Comparison of ENCODE assay signal across 27 mouse cellular contexts in genomic region chr11:79366284-79366683, GRCm38 (mm10). TPM values are rescaled to one million over a fixed set of nuclear protein-coding genes. Genes with fewer than 3 reads are reported as not detected.
DNase-seq lines count a peak whose midpoint lies in the region; ATAC-seq lines count a peak whose summit lies in the region.
"Had no signal": no experiment of that assay in that cellular context is flagged by ENCODE, and none has a peak within 500 bp of the region (broad histone marks: within the 10 kb centered on the region; RNA-seq: fewer than 3 reads in every experiment).

No protein-coding gene starts in this region.

- H3K36me3 ChIP-seq in hindbrain, embryonic 14.5 days (replicated peaks; ENCODE audit: control insufficient read depth, insufficient read depth), result no peaks in the 10 kb centered on the region

- H3K4me1 ChIP-seq in hindbrain, embryonic 14.5 days (replicated peaks; ENCODE audit: control insufficient read depth, insufficient read depth, low read length), result peaks cover 5% of the 10 kb centered on the region; the same call in 1 of the 2 replicates

- H3K27me3 ChIP-seq in hindbrain, embryonic 14.5 days (ENCODE audit: control insufficient read depth, insufficient read depth, low read length), result no peaks in the 10 kb centered on the region
- H3K27me3 ChIP-seq: CH12.LX; heart, embryonic 12.5 days; midbrain, embryonic 12.5 days; Patski had no signal

- no peak overlapping the region for H3K4me2 ChIP-seq in hindbrain, embryonic 14.5 days (replicated peaks)
- H3K4me2 ChIP-seq: heart, embryonic 12.5 days; lung, embryonic 14.5 days; midbrain, embryonic 12.5 days had no signal

- no peak overlapping the region for H3K4me3 ChIP-seq in hindbrain, embryonic 14.5 days (replicated peaks; ENCODE audit: low read length)
- H3K4me3 ChIP-seq: forebrain, embryonic 10.5 days; heart, embryonic 12.5 days; hindbrain, embryonic 10.5 days; layer of hippocampus, adult 2 months; midbrain, embryonic 12.5 days had no signal

- H3K9me3 ChIP-seq in hindbrain, embryonic 14.5 days (ENCODE audit: control insufficient read depth, low read length), result no peaks in the 10 kb centered on the region
- H3K9me3 ChIP-seq: forebrain, embryonic 10.5 days; G1E; heart, embryonic 12.5 days; midbrain, embryonic 12.5 days had no signal

- H3K27ac ChIP-seq in hindbrain, embryonic 14.5 days, result no peak overlapping the region
- H3K27ac ChIP-seq: forebrain, embryonic 10.5 days; hindbrain, embryonic 10.5 days; layer of hippocampus, adult 2 months; midbrain, embryonic 12.5 days had no signal

- DNase-seq in embryo, embryonic 10.5 days (ENCODE audit: low spot score), result peak; percentile 10
- DNase-seq in embryo, embryonic 9.5 days (ENCODE audit: extremely low spot score), result no peak
- DNase-seq in lung, postnatal 10 days, result peak; percentile 4
- no peak for DNase-seq in lung, postnatal 14 days
- DNase-seq in induced T-regulatory cell, adult 2 months (ENCODE audit: low read depth), result peak; percentile 38
- DNase-seq in adrenal gland, adult (ENCODE audit: inconsistent age in 2 of 2, low spot score in 1 of 2), result no peak
- DNase-seq in hindbrain, embryonic 14.5 days (ENCODE audit: low spot score), result no peak
- DNase-seq: adrenal gland, postnatal 36 days; cerebellum, adult 11 months; cerebellum, adult 9-11 months; forebrain, postnatal 0 days; gastrocnemius, postnatal 25 days; heart, adult 18-20 months; heart, postnatal 10 days; kidney, adult 8-10 months; kidney, postnatal 25 days; lung, embryonic 14.5 days; right cerebral cortex, postnatal 14 days; thymus, postnatal 36 days had no signal

- 41% methylated on average over 8 of the region's 8 CpGs for WGBS in hindbrain, embryonic 14.5 days

- H3K9ac ChIP-seq in hindbrain, embryonic 14.5 days, result no peak overlapping the region
- H3K9ac ChIP-seq: forebrain, postnatal 0 days; heart, embryonic 12.5 days; lung, embryonic 14.5 days; midbrain, embryonic 12.5 days had no signal

- no peak for ATAC-seq in hindbrain, embryonic 14.5 days (ENCODE audit: low FRiP score)
- ATAC-seq: forebrain, postnatal 0 days; Patski had no signal

RNA-seq across cellular contexts. Expression of gene Nf1, which starts 26.8 kb away (rescaled TPM):
- polyA plus RNA-seq in hindbrain, embryonic 14.5 days (2014; fragmentation: Nextera tagmentation; extraction: Ambion mirVana), result 11.7 and 12.7 TPM in 2 replicates

Comparison
In these comparisons a context has a peak if more than half of its experiments do, and no peak if none do; other contexts are left out.
1. DNase-seq: peak in embryo, embryonic 10.5 days (single experiment), lung, postnatal 10 days (single experiment) and induced T-regulatory cell, adult 2 months (single experiment); none in embryo, embryonic 9.5 days (single experiment), lung, postnatal 14 days (single experiment), adrenal gland, adult (0 of 2) and hindbrain, embryonic 14.5 days (single experiment).